Mouse (Mus musculus): Measurements from ENCODE around the gene Olfr884. TPM values are rescaled to one million over a fixed set of nuclear protein-coding genes. Genes with fewer than 3 reads are reported as not detected.

Olfr884 gene
- polyA plus RNA-seq (2015; fragmentation: Illumina TruSeq; extraction: RNeasy Lipid Tissue Mini Kit (QIAGEN cat#74804); ENCODE audit: insufficient read depth, low replicate concordance): not detected

GRCm38 (mm10) chr9:38046255-38046654 lies at the start of gene Olfr884:
Gene Olfr884 (plus strand): TSS chr9:38046555.

DNA sequence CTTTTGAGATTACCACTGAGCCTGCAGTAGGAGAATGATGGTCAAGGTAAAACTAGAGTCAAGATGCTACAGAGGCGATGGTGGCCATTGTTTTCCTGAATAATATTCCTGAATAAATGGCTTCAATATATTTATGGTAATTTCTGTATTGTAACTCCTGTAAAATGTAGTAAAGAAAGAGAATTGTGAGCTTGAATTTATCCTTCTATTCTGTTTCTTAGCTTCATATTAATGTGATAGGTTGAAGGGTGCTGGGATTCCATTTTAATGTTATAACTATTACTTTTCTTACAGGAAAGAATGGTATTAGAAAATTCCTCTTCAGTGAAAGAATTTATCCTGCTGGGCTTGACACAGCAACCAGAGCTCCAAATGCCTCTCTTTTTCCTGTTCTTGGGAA lies 20.8 kb upstream of the Olfr884 start, which contains the start of gene Olfr883:
Gene Olfr883 (plus strand): TSS at position 301 of the 400 bp plus-strand sequence.

GRCm38 (mm10) chr9:38061022-38061421 lies 14.7 kb downstream of the Olfr884 start, which contains the start of gene Olfr885:
Gene Olfr885 (plus strand): TSS chr9:38061322.

DNA sequence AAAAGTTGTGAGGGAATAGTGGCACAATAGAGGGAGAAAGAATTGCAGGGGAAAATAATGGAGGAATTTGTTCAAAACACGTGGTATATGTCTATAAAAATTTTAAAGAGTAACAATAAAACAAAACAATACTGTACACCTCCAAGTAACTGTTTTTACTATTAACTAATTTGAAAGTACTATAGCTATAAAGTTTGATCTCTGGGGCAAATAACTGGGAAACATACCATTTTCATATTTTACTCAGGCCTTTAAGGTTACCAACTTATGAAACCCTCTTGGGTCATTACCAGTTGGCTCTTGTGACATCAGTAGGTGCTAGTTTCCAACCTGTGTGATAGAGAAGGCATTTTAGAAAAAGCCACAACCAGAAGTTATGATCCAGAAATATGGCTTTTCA lies 37.4 kb downstream of the Olfr884 start, which contains the start of gene Olfr887:
Gene Olfr887 (plus strand): TSS at position 301 of the 400 bp plus-strand sequence.

Other genes starting within 250 kb of the Olfr884 start
- not detected for gene Olfr876, start 243.5 kb upstream of the Olfr884 start, polyA plus RNA-seq (2015; fragmentation: Illumina TruSeq; extraction: RNeasy Lipid Tissue Mini Kit (QIAGEN cat#74804); ENCODE audit: insufficient read depth, low replicate concordance)
- gene Olfr877, start 192.3 kb upstream of the Olfr884 start, polyA plus RNA-seq (2015; fragmentation: Illumina TruSeq; extraction: RNeasy Lipid Tissue Mini Kit (QIAGEN cat#74804); ENCODE audit: insufficient read depth, low replicate concordance): not detected
- not detected for gene Olfr145, start 149.8 kb upstream of the Olfr884 start, polyA plus RNA-seq (2015; fragmentation: Illumina TruSeq; extraction: RNeasy Lipid Tissue Mini Kit (QIAGEN cat#74804); ENCODE audit: insufficient read depth, low replicate concordance)
- gene Olfr878, start 128.7 kb upstream of the Olfr884 start, polyA plus RNA-seq (2015; fragmentation: Illumina TruSeq; extraction: RNeasy Lipid Tissue Mini Kit (QIAGEN cat#74804); ENCODE audit: insufficient read depth, low replicate concordance): not detected
- gene Olfr881, start 54.7 kb upstream of the Olfr884 start, polyA plus RNA-seq (2015; fragmentation: Illumina TruSeq; extraction: RNeasy Lipid Tissue Mini Kit (QIAGEN cat#74804); ENCODE audit: insufficient read depth, low replicate concordance): not detected
- gene Olfr883, start 20.7 kb upstream of the Olfr884 start, polyA plus RNA-seq (2015; fragmentation: Illumina TruSeq; extraction: RNeasy Lipid Tissue Mini Kit (QIAGEN cat#74804); ENCODE audit: insufficient read depth, low replicate concordance): not detected
- not detected for gene Olfr885, start 14.8 kb downstream of the Olfr884 start, polyA plus RNA-seq (2015; fragmentation: Illumina TruSeq; extraction: RNeasy Lipid Tissue Mini Kit (QIAGEN cat#74804); ENCODE audit: insufficient read depth, low replicate concordance)
- not detected for gene Olfr887, start 37.5 kb downstream of the Olfr884 start, polyA plus RNA-seq (2015; fragmentation: Illumina TruSeq; extraction: RNeasy Lipid Tissue Mini Kit (QIAGEN cat#74804); ENCODE audit: insufficient read depth, low replicate concordance)
- not detected for gene Olfr888, start 61.6 kb downstream of the Olfr884 start, polyA plus RNA-seq (2015; fragmentation: Illumina TruSeq; extraction: RNeasy Lipid Tissue Mini Kit (QIAGEN cat#74804); ENCODE audit: insufficient read depth, low replicate concordance)
- not detected for gene Olfr889, start 68.6 kb downstream of the Olfr884 start, polyA plus RNA-seq (2015; fragmentation: Illumina TruSeq; extraction: RNeasy Lipid Tissue Mini Kit (QIAGEN cat#74804); ENCODE audit: insufficient read depth, low replicate concordance)
- gene Olfr890, start 96.0 kb downstream of the Olfr884 start, polyA plus RNA-seq (2015; fragmentation: Illumina TruSeq; extraction: RNeasy Lipid Tissue Mini Kit (QIAGEN cat#74804); ENCODE audit: insufficient read depth, low replicate concordance): not detected
- gene Olfr891, start 134.3 kb downstream of the Olfr884 start, polyA plus RNA-seq (2015; fragmentation: Illumina TruSeq; extraction: RNeasy Lipid Tissue Mini Kit (QIAGEN cat#74804); ENCODE audit: insufficient read depth, low replicate concordance): not detected
- not detected for gene Olfr893, start 161.8 kb downstream of the Olfr884 start, polyA plus RNA-seq (2015; fragmentation: Illumina TruSeq; extraction: RNeasy Lipid Tissue Mini Kit (QIAGEN cat#74804); ENCODE audit: insufficient read depth, low replicate concordance)
- gene Olfr894, start 171.5 kb downstream of the Olfr884 start, polyA plus RNA-seq (2015; fragmentation: Illumina TruSeq; extraction: RNeasy Lipid Tissue Mini Kit (QIAGEN cat#74804); ENCODE audit: insufficient read depth, low replicate concordance): not detected
- not detected for gene Olfr143, start 206.2 kb downstream of the Olfr884 start, polyA plus RNA-seq (2015; fragmentation: Illumina TruSeq; extraction: RNeasy Lipid Tissue Mini Kit (QIAGEN cat#74804); ENCODE audit: insufficient read depth, low replicate concordance)
- not detected for gene Olfr895, start 221.3 kb downstream of the Olfr884 start, polyA plus RNA-seq (2015; fragmentation: Illumina TruSeq; extraction: RNeasy Lipid Tissue Mini Kit (QIAGEN cat#74804); ENCODE audit: insufficient read depth, low replicate concordance)
- not detected for gene Olfr896-ps1, start 244.6 kb downstream of the Olfr884 start, polyA plus RNA-seq (2015; fragmentation: Illumina TruSeq; extraction: RNeasy Lipid Tissue Mini Kit (QIAGEN cat#74804); ENCODE audit: insufficient read depth, low replicate concordance)